Mouse (Mus musculus) lung, postnatal 36 days (tissue): Measurements from ENCODE around the gene Sgf29.

Experiments
- DNase-seq: peaks from one replicate; pipeline ENCODE4 v3.0.0; 2022; ENCODE audit warnings: mixed read lengths

Gene Sgf29

GRCm38 (mm10) chr7:126642545-126643243, 6.4 kb upstream of the Sgf29 start:
- no peak for DNase-seq

- DNase-seq: peak; percentile 67
Observed at GRCm38 (mm10) chr7:126643244-126643617, 5.9 kb upstream of the Sgf29 start.

GRCm38 (mm10) chr7:126644345-126644744, 4.8 kb upstream of the Sgf29 start:
- DNase-seq: no peak

GRCm38 (mm10) chr7:126644914-126645313, 4.2 kb upstream of the Sgf29 start:
- no peak for DNase-seq

GRCm38 (mm10) chr7:126645708-126646107, 3.4 kb upstream of the Sgf29 start:
- no peak for DNase-seq

- DNase-seq: peak; percentile 22
Observed at GRCm38 (mm10) chr7:126648486-126648885, 623 bp upstream of the Sgf29 start.

- no peak for DNase-seq
Observed at GRCm38 (mm10) chr7:126650852-126651251, 1.7 kb downstream of the Sgf29 start.

GRCm38 (mm10) chr7:126653991-126654390, 4.9 kb downstream of the Sgf29 start:
- no peak for DNase-seq

- DNase-seq: peak; percentile 51
Observed at GRCm38 (mm10) chr7:126655695-126656094, 6.6 kb downstream of the Sgf29 start.

GRCm38 (mm10) chr7:126657522-126657921, 8.4 kb downstream of the Sgf29 start:
- no peak for DNase-seq

- DNase-seq: no peak
Observed at GRCm38 (mm10) chr7:126659771-126660170, 10.7 kb downstream of the Sgf29 start.

- DNase-seq: peak; percentile 33
Observed at GRCm38 (mm10) chr7:126663646-126664045, 14.5 kb downstream of the Sgf29 start.

- peak; percentile 68 for DNase-seq
Observed at GRCm38 (mm10) chr7:126665269-126665668, 16.2 kb downstream of the Sgf29 start.

- no peak for DNase-seq
Observed at GRCm38 (mm10) chr7:126667495-126668090, 18.5 kb downstream of the Sgf29 start.

- DNase-seq: no peak
Observed at GRCm38 (mm10) chr7:126668452-126668851, 19.3 kb downstream of the Sgf29 start.

- peak; percentile 76 for DNase-seq
Observed at GRCm38 (mm10) chr7:126670152-126670551, 21.0 kb downstream of the Sgf29 start.

GRCm38 (mm10) chr7:126672111-126672510, 23.0 kb downstream of the Sgf29 start:
- no peak for DNase-seq

GRCm38 (mm10) chr7:126675104-126675503, 26.0 kb downstream of the Sgf29 start:
- DNase-seq: no peak

- DNase-seq: peak; percentile 92
Observed at GRCm38 (mm10) chr7:126676207-126676606, 27.1 kb downstream of the Sgf29 start, which contains the start of gene Sult1a1. TSS of gene Sult1a1 (minus strand) at chr7:126676432.

GRCm38 (mm10) chr7:126676631-126677220, 27.6 kb downstream of the Sgf29 start:
- no peak for DNase-seq

GRCm38 (mm10) chr7:126678545-126679341, 29.6 kb downstream of the Sgf29 start:
- DNase-seq: no peak

GRCm38 (mm10) chr7:126679683-126680082, 30.6 kb downstream of the Sgf29 start:
- no peak for DNase-seq

- peak; percentile 51 for DNase-seq
Observed at GRCm38 (mm10) chr7:126681221-126681620, 32.1 kb downstream of the Sgf29 start.
